Mouse (Mus musculus): Measurements from ENCODE around the gene Mettl17. TPM values are rescaled to one million over a fixed set of nuclear protein-coding genes. Genes with fewer than 3 reads are reported as not detected.
A peak's percentile ranks its signal among the peaks of the same experiment; 100 is the strongest.

Mettl17 gene
- polyA plus RNA-seq, 1 experiment from 2014 or later: 24.0 TPM

DNA sequence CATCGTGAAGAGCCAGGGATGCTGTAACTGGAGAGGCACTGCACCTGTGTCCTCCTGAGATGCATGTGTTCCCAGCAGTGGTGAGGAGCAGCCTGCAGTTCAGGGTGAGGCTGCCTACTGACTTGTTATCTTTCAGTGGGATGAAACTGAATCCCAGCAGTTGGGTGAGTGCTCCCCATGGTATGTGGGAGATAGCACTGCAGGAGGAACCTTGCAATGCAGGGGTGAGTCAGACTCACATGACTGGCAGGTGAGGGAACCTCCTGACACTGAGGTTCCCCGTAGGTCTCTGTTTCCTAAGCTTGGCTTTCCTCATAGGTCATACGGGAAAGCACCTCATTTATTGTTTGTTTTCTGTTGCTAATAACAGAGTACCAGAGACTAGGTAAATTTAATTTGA is 7.1 kb upstream of the Mettl17 start:
- no peak overlapping the region for H3K4me2 ChIP-seq (replicated peaks; ENCODE audit: low read depth)
- no peaks in the 10 kb centered on the region for H3K4me1 ChIP-seq (replicated peaks; ENCODE audit: control insufficient read depth, insufficient read depth)
- TF ChIP-seq CTCF (IDR thresholded peaks at IDR 0.05; ENCODE audit: low read depth) (no peak), EP300 (optimal IDR thresholded peaks at IDR 0.05) (no peak)
- no peak overlapping the region for H3K27ac ChIP-seq (replicated peaks)
- DNase-seq (ENCODE audit: low spot score) (no peak), ATAC-seq (ENCODE audit: low FRiP score, low TSS enrichment) (peak; percentile 47)
- H3K9ac ChIP-seq (ENCODE audit: low read length): no peak overlapping the region
- no peaks in the 10 kb centered on the region for H3K9me3 ChIP-seq (ENCODE audit: control insufficient read depth, low read length)
- H3K4me3 ChIP-seq (ENCODE audit: low read depth, low read length): no peak overlapping the region
- WGBS: 69% methylated on average over 3 of the region's 3 CpGs
- no peaks in the 10 kb centered on the region for H3K36me3 ChIP-seq (ENCODE audit: control insufficient read depth, insufficient read depth, low read length)
- no peaks in the 10 kb centered on the region for H3K27me3 ChIP-seq (ENCODE audit: control insufficient read depth, insufficient read depth, low read length)

DNA sequence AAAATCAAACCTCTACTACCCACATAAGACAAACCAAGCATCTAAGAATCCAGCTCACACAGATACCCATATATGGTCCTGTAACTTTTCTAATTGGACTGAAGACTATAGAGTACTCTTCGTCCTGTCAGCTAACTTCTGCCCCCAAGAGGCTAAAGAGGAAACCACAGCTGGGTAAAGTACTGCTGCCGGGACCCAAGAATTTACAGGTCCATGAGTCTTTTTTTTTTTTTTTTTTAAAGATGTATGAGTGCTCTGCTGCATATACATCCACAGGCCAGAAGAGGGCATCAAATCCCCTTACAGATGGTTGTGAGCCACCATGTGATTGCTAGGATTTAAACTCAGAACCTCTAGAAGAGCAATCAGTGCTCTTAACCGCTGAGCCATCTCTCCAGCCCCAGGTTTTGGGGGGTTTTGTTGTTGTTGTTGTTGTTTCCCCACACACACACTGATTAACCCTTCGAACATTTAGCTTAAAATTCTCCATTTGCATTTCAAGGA is 1.1 kb upstream of the Mettl17 start:
- Histone ChIP-seq H3K4me1 (replicated peaks; ENCODE audit: control insufficient read depth, insufficient read depth) (no peaks in the 10 kb centered on the region), H3K9me3 (ENCODE audit: control insufficient read depth, low read length) (no peaks in the 10 kb centered on the region), H3K27me3 (ENCODE audit: control insufficient read depth, insufficient read depth, low read length) (no peaks in the 10 kb centered on the region), H3K27ac (replicated peaks) (peak overlapping the region; percentile 86), H3K4me3 (ENCODE audit: low read depth, low read length) (peak overlapping the region; percentile 58), H3K4me2 (replicated peaks; ENCODE audit: low read depth) (peak overlapping the region; percentile 77), H3K36me3 (ENCODE audit: control insufficient read depth, insufficient read depth, low read length) (no peaks in the 10 kb centered on the region), H3K9ac (ENCODE audit: low read length) (peak overlapping the region; percentile 56; the same call in 1 of the 2 replicates)
- under 1% methylated on average over 4 of the region's 4 CpGs for WGBS
- TF ChIP-seq CTCF (IDR thresholded peaks at IDR 0.05; ENCODE audit: low read depth) (peak; percentile 76), EP300 (optimal IDR thresholded peaks at IDR 0.05) (no peak)
- ATAC-seq (ENCODE audit: low FRiP score, low TSS enrichment): peak; percentile 60
- peak; percentile 77 for DNase-seq (ENCODE audit: low spot score)

DNA sequence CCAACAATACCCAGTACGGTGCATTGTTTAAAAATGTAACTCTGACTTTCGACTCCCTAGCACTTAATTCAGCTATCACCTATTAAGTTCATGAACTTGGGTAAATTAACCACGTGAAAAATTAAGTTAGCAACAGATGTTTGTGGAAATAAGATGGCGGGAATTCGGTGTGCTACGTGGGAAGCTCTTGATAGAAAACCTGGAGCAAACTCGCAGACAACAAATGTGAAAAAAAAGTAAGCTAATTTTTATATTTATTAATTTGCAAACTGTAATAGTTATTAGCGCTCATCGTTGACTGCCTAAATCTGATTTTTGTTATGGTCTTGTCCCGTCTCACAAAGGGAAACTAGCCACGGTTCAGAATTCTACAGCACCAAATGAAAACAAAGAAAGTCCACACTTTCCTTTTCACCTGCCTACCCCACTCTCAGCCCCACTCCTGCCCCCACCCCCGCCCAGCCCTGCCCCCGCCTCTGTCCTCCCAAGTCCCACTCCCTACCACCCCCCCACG is 554 bp upstream of the Mettl17 start:
- no peak for DNase-seq (ENCODE audit: low spot score)
- Histone ChIP-seq H3K4me2 (replicated peaks; ENCODE audit: low read depth) (peak overlapping the region; percentile 77), H3K27ac (replicated peaks) (peak overlapping the region; percentile 86), H3K4me3 (ENCODE audit: low read depth, low read length) (peak overlapping the region; percentile 58), H3K9ac (ENCODE audit: low read length) (peak overlapping the region; percentile 56), H3K4me1 (replicated peaks; ENCODE audit: control insufficient read depth, insufficient read depth) (no peaks in the 10 kb centered on the region), H3K36me3 (ENCODE audit: control insufficient read depth, insufficient read depth, low read length) (no peaks in the 10 kb centered on the region), H3K27me3 (ENCODE audit: control insufficient read depth, insufficient read depth, low read length) (no peaks in the 10 kb centered on the region), H3K9me3 (ENCODE audit: control insufficient read depth, low read length) (no peaks in the 10 kb centered on the region)
- no peak for TF ChIP-seq CTCF (IDR thresholded peaks at IDR 0.05; ENCODE audit: low read depth)
- no peak for TF ChIP-seq EP300 (optimal IDR thresholded peaks at IDR 0.05)
- ATAC-seq (ENCODE audit: low FRiP score, low TSS enrichment): no peak
- under 1% methylated on average over 14 of the region's 14 CpGs for WGBS

DNA sequence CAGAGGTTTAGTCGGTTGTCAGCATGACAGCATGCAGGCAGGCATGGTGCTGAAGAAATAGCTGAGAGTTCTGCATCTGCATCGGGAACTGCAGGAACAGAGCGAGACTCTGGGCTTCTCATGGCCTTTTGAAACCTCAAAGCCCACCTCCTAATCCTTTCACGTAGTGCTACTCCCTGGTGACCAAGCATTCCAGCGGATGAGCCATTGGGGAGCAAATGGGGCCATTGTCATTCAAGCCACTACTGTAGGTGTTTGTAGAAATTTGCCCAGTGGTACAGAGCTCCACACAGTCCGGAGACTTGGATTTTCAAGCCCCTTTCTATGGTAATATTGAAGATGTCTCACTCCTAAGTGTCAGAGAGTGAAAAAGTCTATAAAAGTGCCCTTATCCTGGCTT is 1.4 kb downstream of the Mettl17 start:
- no peak overlapping the region; the same call in 1 of the 2 replicates for H3K4me2 ChIP-seq (replicated peaks; ENCODE audit: low read depth)
- no peaks in the 10 kb centered on the region for H3K27me3 ChIP-seq (ENCODE audit: control insufficient read depth, insufficient read depth, low read length)
- ATAC-seq (ENCODE audit: low FRiP score, low TSS enrichment) (no peak), DNase-seq (ENCODE audit: low spot score) (no peak)
- no peak for TF ChIP-seq CTCF (IDR thresholded peaks at IDR 0.05; ENCODE audit: low read depth)
- H3K27ac ChIP-seq (replicated peaks): no peak overlapping the region
- no peaks in the 10 kb centered on the region for H3K4me1 ChIP-seq (replicated peaks; ENCODE audit: control insufficient read depth, insufficient read depth)
- no peak overlapping the region for H3K9ac ChIP-seq (ENCODE audit: low read length)
- H3K9me3 ChIP-seq (ENCODE audit: control insufficient read depth, low read length): no peaks in the 10 kb centered on the region
- H3K4me3 ChIP-seq (ENCODE audit: low read depth, low read length): no peak overlapping the region
- peaks cover 14% of the 10 kb centered on the region for H3K36me3 ChIP-seq (ENCODE audit: control insufficient read depth, insufficient read depth, low read length)
- WGBS: 61% methylated on average over 6 of the region's 6 CpGs

DNA sequence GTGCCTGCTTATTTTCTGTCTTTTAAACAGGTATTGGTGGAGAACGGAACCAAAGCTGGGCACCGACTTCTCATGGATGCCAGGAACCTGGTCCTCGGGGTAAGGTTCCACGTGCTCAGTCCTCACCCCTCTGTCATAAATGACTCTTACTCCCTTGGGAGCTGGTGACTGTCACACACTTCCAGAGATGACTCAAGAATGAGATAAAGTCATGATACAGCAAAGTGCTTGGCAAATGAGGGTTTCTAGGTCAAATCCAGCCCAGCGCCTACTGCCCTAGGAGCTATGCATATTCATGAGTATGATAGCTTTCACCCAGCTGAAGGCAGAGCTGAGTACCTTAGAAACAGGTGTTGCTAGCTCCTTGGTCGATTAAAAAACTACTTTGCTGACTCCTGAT is 5.2 kb downstream of the Mettl17 start:
- no peak overlapping the region for H3K4me3 ChIP-seq (ENCODE audit: low read depth, low read length)
- no peak overlapping the region for H3K27ac ChIP-seq (replicated peaks)
- H3K9ac ChIP-seq (ENCODE audit: low read length): no peak overlapping the region
- no peaks in the 10 kb centered on the region for H3K4me1 ChIP-seq (replicated peaks; ENCODE audit: control insufficient read depth, insufficient read depth)
- DNase-seq (ENCODE audit: low spot score) (no peak), ATAC-seq (ENCODE audit: low FRiP score, low TSS enrichment) (no peak)
- H3K36me3 ChIP-seq (ENCODE audit: control insufficient read depth, insufficient read depth, low read length): peaks cover 22% of the 10 kb centered on the region
- no peaks in the 10 kb centered on the region for H3K9me3 ChIP-seq (ENCODE audit: control insufficient read depth, low read length)
- TF ChIP-seq CTCF (IDR thresholded peaks at IDR 0.05; ENCODE audit: low read depth): no peak
- TF ChIP-seq EP300 (optimal IDR thresholded peaks at IDR 0.05): no peak
- no peaks in the 10 kb centered on the region for H3K27me3 ChIP-seq (ENCODE audit: control insufficient read depth, insufficient read depth, low read length)
- no peak overlapping the region for H3K4me2 ChIP-seq (replicated peaks; ENCODE audit: low read depth)
- WGBS: 93% methylated on average over 6 of the region's 6 CpGs

DNA sequence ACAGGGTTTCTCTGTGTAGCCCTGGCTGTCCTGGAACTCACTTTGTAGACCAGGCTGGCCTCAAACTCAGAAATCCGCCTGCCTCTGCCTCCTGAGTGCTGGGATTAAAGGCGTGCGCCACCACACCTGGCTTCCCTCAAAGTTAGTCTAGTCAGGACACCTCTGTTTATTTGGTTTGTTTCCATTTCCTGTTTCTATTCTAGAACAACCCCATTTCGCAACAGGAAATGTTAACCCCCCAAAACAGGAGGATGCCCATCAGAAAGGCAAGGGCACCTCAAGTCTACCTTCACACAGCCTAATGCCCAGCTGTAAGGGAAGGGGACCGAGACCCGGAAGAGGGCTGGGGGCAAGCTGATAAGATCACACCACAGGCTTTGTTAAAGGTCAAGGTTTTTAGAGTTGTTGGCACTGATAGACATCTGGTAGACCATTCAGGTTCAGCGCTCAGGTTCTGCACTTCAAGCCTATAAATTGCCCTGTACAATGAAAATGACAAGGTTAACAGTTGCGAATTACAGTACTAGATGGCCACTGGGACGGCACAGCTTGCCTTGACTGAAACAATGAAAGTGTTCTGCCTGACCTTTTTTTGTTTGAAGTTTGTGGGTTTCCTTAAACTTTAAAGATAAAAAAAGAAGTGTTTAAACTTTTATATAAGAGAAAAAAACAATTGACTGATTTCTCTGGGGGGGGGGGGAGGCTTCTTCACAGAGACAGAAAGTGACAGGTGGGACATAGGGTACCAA is 7.7 kb downstream of the Mettl17 start, which contains the start of gene Slc39a2:
Gene Slc39a2, plus strand, starts transcription at position 699 of the 749 bp plus-strand sequence.
- 0 out of 2 replicates have a peak within 1 kb of the TSS, but pooled peaks have one; percentile 4 for H3K9ac ChIP-seq (ENCODE audit: low read length)
- no peaks in the 10 kb centered on the region for H3K9me3 ChIP-seq (ENCODE audit: control insufficient read depth, low read length)
- DNase-seq (ENCODE audit: low spot score) (no peak), ATAC-seq (ENCODE audit: low FRiP score, low TSS enrichment) (no peak)
- WGBS: 86% methylated on average over 9 of the region's 9 CpGs
- TF ChIP-seq CTCF (IDR thresholded peaks at IDR 0.05; ENCODE audit: low read depth) (no peak), EP300 (optimal IDR thresholded peaks at IDR 0.05) (no peak)
- 0 out of 2 replicates have a peak within 1 kb of the TSS, but pooled peaks have one; percentile 30 for H3K27ac ChIP-seq (replicated peaks)
- no peaks in the 10 kb centered on the region for H3K27me3 ChIP-seq (ENCODE audit: control insufficient read depth, insufficient read depth, low read length)
- no peaks in the 10 kb centered on the region for H3K4me1 ChIP-seq (replicated peaks; ENCODE audit: control insufficient read depth, insufficient read depth)
- H3K4me3 ChIP-seq (ENCODE audit: low read depth, low read length): no peak within 1 kb of the TSS
- H3K36me3 ChIP-seq (ENCODE audit: control insufficient read depth, insufficient read depth, low read length): peaks cover 22% of the 10 kb centered on the region
- H3K4me2 ChIP-seq (replicated peaks; ENCODE audit: low read depth): no peak within 1 kb of the TSS
